Mouse (Mus musculus) megakaryocyte, adult 5-6 weeks (primary cell): ENCODE results near the gene B430306N03Rik. TPM values are rescaled to one million over a fixed set of nuclear protein-coding genes. Genes with fewer than 3 reads are reported as not detected.

Experiments
- ATAC-seq: 2 replicates; pipeline ENCODE4 v1.8.0; 2016; ENCODE audit warnings: mild to moderate bottlenecking, inconsistent platforms; ENCODE audit not compliant: poor library complexity, severe bottlenecking
- total RNA-seq, 2 experiments: library from RNA; stranded (forward) in 1 of 2; stranded (reverse) in 1 of 2; fragments of 153-499, 151-499 nt in 1 of 2; fragments of 221-1000, 200-1000 nt in 1 of 2; gene quantifications; 2 replicates each; pipeline versions ENCODE4 v1.2.3 to v1.2.4; 2015 to 2017

B430306N03Rik gene
- total RNA-seq, 2 experiments from 2014 or later, result 34.0 to 68.9 TPM

DNA sequence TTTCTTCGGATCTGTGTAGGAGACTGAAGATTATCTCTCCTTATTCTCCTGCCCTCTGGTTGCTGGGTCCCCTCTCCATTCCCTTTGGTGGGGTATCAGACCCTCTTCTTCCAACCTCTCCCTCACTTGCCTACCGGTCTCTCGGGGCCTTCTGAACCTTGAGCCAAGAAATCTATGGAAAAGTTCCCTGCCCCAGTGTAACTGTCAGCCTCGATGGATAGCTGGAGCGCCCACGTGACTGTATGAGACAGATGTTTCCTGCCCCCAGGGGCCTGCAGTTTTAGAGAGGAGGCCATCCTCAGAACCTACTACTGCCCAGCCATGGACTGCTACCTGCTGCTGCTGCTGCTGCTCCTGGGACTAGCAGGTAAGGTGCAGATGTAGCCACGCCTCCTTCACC lies 43.7 kb downstream of the B430306N03Rik start, which contains the start of gene Treml1:
Treml1 (plus strand) TSS at position 301 of the 400 bp plus-strand sequence.
- no peak for ATAC-seq

DNA sequence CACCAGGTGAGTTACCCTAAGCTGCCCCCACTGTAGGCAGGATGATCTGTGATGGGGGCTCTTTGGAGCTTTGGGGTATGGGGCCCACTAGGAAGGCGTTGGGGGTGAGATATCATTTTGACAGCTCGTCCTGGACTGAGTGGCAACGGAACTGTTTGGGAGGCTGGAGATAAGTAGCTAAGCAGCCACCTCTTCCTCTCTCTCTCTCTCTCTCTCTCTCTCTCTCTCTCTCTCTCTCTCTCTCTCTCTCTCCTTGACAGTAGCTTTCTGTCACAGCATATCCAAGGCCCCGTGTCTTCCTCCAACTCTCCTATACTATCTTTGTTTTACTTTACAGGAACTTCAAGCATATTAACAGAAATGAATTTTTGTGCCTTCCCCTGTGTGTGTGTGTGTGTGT lies 44.5 kb downstream of the B430306N03Rik start:
- ATAC-seq, result no peak

DNA sequence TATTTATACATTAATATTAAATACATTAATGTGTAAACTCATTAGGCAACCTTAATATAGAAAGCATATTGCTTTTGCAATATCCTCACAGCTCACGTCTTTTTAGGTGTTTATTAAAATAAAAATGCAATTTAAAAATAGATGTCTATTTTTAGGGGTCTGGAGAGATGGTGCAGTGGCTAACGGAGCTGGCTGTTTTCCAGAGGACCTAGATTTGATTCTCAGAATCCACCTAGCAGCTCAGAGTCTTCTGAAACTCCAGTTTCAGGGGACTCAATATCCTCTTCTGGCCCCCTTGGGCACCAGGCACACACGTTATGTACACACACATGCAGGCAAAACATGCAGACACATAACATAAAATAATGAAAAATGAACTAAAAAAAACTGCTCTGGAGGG lies 46.4 kb downstream of the B430306N03Rik start:
- ATAC-seq, result no peak

DNA sequence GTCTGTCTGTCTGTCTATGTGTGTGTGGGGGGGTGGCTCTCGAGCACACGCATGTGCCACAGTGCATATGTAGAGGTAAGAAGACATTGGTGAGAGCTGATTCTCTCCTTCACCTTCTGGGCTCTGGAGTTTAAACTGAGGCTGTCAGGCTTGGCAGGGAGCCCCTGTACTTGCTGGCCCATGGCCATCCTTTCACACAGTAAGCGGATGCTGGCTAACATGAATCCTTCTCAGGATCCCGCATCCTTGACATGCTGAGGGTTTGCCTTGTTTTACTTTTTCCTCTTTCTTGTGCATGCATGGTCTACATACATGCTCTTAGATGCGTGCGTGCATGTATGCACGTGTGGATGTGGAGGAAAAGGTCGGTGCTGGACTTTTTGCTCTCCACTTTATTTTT lies 47.0 kb downstream of the B430306N03Rik start:
- ATAC-seq, result no peak

DNA sequence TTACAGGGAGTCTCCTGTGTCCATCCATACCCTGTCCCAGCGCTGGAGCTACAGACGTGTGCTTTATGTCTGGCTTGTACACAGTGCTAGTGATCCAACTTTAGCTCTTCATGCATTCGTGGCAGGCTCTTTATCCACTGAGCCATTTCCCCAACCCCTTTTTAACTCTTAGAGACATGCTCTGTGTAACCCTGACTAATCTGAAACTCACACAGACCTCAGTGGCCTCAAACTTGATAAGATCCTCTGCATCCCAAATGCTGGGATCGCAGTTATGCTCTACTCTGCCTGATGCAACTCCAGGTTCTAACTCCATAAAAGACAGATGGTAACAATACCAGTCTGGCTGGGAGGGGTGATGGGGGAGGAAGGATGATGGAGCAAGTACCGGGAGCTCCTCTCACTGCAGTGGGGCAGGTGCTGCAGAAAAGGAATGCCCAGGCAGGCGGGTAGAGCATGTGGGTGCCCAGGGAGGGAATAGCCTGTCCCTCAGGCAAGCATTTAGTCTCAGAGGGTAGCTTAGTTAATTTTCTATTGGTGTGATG lies 47.6 kb downstream of the B430306N03Rik start:
- ATAC-seq, result no peak

DNA sequence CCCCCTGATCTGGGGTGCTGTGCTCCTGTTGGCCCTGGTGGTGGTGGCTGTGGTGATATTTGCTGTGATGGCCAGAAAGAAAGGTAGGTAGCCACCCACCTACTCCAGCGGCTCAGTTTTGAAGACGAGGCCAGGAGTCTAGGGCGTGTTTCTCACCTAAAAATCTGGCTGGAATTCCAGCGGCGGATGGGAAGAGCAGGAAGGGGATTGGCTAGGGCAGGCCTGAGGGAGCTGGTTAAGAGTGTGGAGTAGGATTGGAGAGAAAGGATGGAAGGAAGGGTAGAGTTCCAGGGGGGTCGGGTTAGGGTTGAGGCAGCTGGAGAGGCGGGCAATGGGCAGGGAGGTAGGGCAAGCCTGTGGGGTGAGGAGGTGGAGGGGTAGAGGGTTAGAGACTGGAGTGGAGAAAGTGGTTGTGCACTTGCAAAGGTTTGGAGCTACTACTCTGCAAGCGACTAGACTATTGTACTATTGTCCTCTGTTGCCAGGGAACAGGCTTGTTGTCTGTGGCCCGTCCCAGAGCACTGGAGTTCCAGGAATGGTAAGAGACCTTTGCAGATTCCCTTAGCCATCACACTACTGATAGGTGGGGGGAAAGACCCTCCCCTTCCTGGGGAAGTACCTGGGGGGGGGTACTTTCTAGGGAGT lies 49.7 kb downstream of the B430306N03Rik start:
- no peak for ATAC-seq

DNA sequence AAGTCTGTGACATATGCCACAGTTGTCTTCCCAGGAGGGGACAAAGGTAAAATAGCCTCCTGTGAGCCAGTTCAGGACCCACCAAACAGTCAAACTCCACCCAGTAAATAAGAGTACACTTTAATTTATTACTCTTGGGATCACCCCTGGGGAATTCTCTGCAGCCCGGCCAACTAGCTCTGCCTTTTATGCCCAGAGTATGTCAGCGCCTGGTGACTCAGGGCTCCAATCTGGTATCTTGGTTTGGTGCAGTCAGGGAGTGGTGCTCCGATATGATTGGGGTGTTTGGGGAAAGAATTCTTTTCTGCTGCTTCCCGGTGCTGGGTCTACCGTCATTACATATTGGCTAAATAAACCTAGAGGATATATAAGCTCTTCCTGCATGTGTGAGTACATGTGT lies 50.9 kb downstream of the B430306N03Rik start:
- ATAC-seq, result no peak

DNA sequence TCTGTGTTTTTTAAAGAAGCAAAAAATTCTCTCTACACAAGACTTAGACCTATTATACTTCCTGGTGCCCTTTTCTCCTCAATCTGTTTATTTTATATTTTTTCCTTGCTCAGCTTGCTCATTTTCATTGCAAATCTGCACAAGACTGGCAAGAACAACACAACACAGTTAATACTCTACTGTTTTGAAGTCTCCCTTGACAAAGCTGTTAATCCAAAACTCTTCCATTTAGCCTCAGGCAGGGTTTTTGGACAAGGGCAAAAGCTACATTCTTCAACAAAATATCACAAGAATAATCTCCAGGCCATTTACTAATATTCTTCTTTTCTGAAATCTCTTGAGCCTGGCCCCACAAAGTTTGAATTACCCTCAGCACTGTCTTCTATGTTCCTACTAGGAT lies 55.7 kb downstream of the B430306N03Rik start:
- ATAC-seq, result no peak

DNA sequence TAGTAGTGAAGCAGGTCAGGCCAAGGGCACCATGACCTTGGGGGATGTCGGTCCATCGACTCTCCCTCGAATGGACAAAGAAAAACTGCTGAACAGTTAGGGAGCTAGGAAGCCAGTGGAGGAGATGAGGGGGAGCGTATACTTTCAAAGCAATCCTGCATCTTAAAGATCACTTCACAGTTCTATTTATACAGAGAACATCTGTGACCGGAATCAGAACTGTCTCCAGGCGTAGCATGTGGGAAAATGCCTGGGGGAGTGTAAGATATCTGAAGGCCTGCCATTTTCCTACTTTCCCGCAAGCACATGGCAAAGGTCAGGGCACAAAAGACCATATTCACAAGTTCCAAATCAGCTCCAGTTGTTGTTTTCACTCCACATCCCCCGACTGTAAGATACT lies 57.0 kb downstream of the B430306N03Rik start:
- no peak for ATAC-seq

DNA sequence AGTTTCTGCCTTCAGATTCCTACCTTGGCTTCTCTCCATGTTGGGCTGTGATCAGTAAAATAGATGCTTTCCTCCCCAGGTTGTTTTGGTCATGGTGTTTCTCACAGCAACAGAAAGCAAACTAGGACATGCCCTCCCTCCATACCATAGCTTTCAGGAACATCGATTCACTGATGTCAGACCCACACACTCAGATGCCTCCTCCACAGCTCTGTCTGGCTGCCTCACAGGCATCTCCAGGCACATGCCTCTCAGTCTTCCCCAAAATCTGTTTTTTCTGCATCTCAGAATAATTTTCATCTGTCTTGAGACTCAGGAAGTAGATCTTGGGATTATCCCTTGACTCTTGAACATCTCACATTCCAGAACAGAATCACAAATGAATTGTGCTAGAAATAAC lies 60.2 kb downstream of the B430306N03Rik start:
- no peak for ATAC-seq

Other genes with a start within 250 kb of the B430306N03Rik start
- gene 1700067P10Rik, start 226.8 kb upstream of the B430306N03Rik start, total RNA-seq (2015), result not detected in 2 replicates
- not detected in 2 replicates for gene 1700067P10Rik, start 226.8 kb upstream of the B430306N03Rik start, total RNA-seq (2017)
- gene 9830107B12Rik, start 169.9 kb upstream of the B430306N03Rik start, total RNA-seq (2015), result 9.9 and 12.1 TPM in 2 replicates
- 19.1 and 19.9 TPM in 2 replicates for gene 9830107B12Rik, start 169.9 kb upstream of the B430306N03Rik start, total RNA-seq (2017)
- 43.0 and 46.9 TPM in 2 replicates for gene A530064D06Rik, start 148.9 kb upstream of the B430306N03Rik start, total RNA-seq (2015)
- gene A530064D06Rik, start 148.9 kb upstream of the B430306N03Rik start, total RNA-seq (2017), result 58.8 and 60.9 TPM in 2 replicates
- gene Trem1, start 83.4 kb upstream of the B430306N03Rik start, total RNA-seq (2015), result 5.4 and 6.6 TPM in 2 replicates
- 18.9 and 19.2 TPM in 2 replicates for gene Trem1, start 83.4 kb upstream of the B430306N03Rik start, total RNA-seq (2017)
- gene Trem3, start 68.4 kb upstream of the B430306N03Rik start, total RNA-seq (2015), result 77.8 and 87.0 TPM in 2 replicates
- gene Trem3, start 68.4 kb upstream of the B430306N03Rik start, total RNA-seq (2017), result 72.1 and 98.8 TPM in 2 replicates
- 5.5 and 6.3 TPM in 2 replicates for gene Treml4, start 51.8 kb upstream of the B430306N03Rik start, total RNA-seq (2015)
- 15.4 and 20.2 TPM in 2 replicates for gene Treml4, start 51.8 kb upstream of the B430306N03Rik start, total RNA-seq (2017)
- 48.1 and 51.7 TPM in 2 replicates for gene Treml2, start 16.6 kb upstream of the B430306N03Rik start, total RNA-seq (2015)
- gene Treml2, start 16.6 kb upstream of the B430306N03Rik start, total RNA-seq (2017), result 45.3 and 52.1 TPM in 2 replicates
- 50.6 and 58.3 TPM in 2 replicates for gene Trem2, start 30.3 kb downstream of the B430306N03Rik start, total RNA-seq (2015)
- gene Trem2, start 30.3 kb downstream of the B430306N03Rik start, total RNA-seq (2017), result 85.8 and 90.5 TPM in 2 replicates
- gene Treml1, start 43.8 kb downstream of the B430306N03Rik start, total RNA-seq (2015), result 0.29 and 0.39 TPM in 2 replicates
- 0.40 TPM in 1 of 2 replicates, not detected in the other for gene Treml1, start 43.8 kb downstream of the B430306N03Rik start, total RNA-seq (2017)
- gene Nfya, start 93.8 kb downstream of the B430306N03Rik start, total RNA-seq (2015), result 83.3 and 85.2 TPM in 2 replicates
- 32.8 and 47.1 TPM in 2 replicates for gene Nfya, start 93.8 kb downstream of the B430306N03Rik start, total RNA-seq (2017)
- gene Oard1, start 93.9 kb downstream of the B430306N03Rik start, total RNA-seq (2015), result 40.3 and 42.5 TPM in 2 replicates
- 52.8 and 53.3 TPM in 2 replicates for gene Oard1, start 93.9 kb downstream of the B430306N03Rik start, total RNA-seq (2017)
- 0.45 TPM in 1 of 2 replicates, not detected in the other for gene Apobec2, start 116.8 kb downstream of the B430306N03Rik start, total RNA-seq (2015)
- gene Apobec2, start 116.8 kb downstream of the B430306N03Rik start, total RNA-seq (2017), result 0.20 TPM in 1 of 2 replicates, not detected in the other
- 3.2 and 5.3 TPM in 2 replicates for gene Tspo2, start 135.4 kb downstream of the B430306N03Rik start, total RNA-seq (2015)
- 4.4 and 14.3 TPM in 2 replicates for gene Tspo2, start 135.4 kb downstream of the B430306N03Rik start, total RNA-seq (2017)
- 0.38 TPM in 1 of 2 replicates, not detected in the other for gene Unc5cl, start 138.8 kb downstream of the B430306N03Rik start, total RNA-seq (2015)
- gene Unc5cl, start 138.8 kb downstream of the B430306N03Rik start, total RNA-seq (2017), result 0.37 and 0.40 TPM in 2 replicates